Mouse (Mus musculus) CH12.LX (cell line): ENCODE data around the gene Lzts2. TPM values are rescaled to one million over a fixed set of nuclear protein-coding genes. Genes with fewer than 3 reads are reported as not detected.
A peak's percentile ranks its signal among the peaks of the same experiment; 100 is the strongest.

Experiments
- DNase-seq: peaks from one replicate; pipeline ENCODE4 v3.0.0-alpha.2; 2013; ENCODE audit errors: extremely low read depth
- H3K27ac ChIP-seq: 2 replicates; pipeline ENCODE4 v1.5.1; 2012; ENCODE audit warnings: low read depth, mild to moderate bottlenecking, control low read depth, moderate library complexity; ENCODE audit not compliant: insufficient read depth
- H3K27me3 ChIP-seq: replicated peaks from 2 replicates; pipeline ENCODE3; 2012; ENCODE audit warnings: inconsistent platforms
- H3K36me3 ChIP-seq, 2 experiments: replicated peaks in 1 of 2; 2 replicates each; pipeline versions ENCODE3 to v1.6.1; 2012; ENCODE audit warnings: inconsistent platforms in 1 of 2, low read length in 1 of 2, mild to moderate bottlenecking in 1 of 2, mixed read lengths in 1 of 2, moderate library complexity in 1 of 2; ENCODE audit not compliant: control insufficient read depth in 1 of 2, insufficient read depth in 1 of 2
- H3K4me1 ChIP-seq, 2 experiments: 2 replicates each; pipeline ENCODE4 v1.6.1; 2012; ENCODE audit warnings: inconsistent platforms in 1 of 2, moderate library complexity in 1 of 2; ENCODE audit not compliant: insufficient read depth in 2 of 2, control insufficient read depth in 1 of 2
- H3K4me2 ChIP-seq: 2 replicates; pipeline ENCODE4 v1.6.1; 2012; ENCODE audit warnings: low read depth, mild to moderate bottlenecking, control low read depth; ENCODE audit not compliant: poor library complexity, insufficient read depth, severe bottlenecking
- H3K4me3 ChIP-seq, 3 experiments: fragments of 150-350 bp in 1 of 3; sonication (generic) in 1 of 3; replicated peaks in 1 of 3; 2 replicates each; pipeline versions ENCODE3 to v1.5.1; 2011 to 2012; ENCODE audit warnings: low read depth in 2 of 3, low read length in 2 of 3, mild to moderate bottlenecking in 2 of 3, moderate library complexity in 2 of 3, control low read depth in 1 of 3, improper control_type of control experiment in 1 of 3, inconsistent platforms in 1 of 3, mixed read lengths in 1 of 3; ENCODE audit not compliant: poor library complexity in 1 of 3
- H3K79me2 ChIP-seq: replicated peaks from 2 replicates; pipeline ENCODE4 v1.6.1; 2012; ENCODE audit warnings: mild to moderate bottlenecking, moderate library complexity; ENCODE audit not compliant: control insufficient read depth, poor library complexity, insufficient read depth, severe bottlenecking; ENCODE audit errors: extremely low read depth
- H3K9ac ChIP-seq: 2 replicates; pipeline ENCODE4 v1.6.1; 2012; ENCODE audit warnings: low read depth, mild to moderate bottlenecking, control low read depth, moderate library complexity; ENCODE audit not compliant: insufficient read depth
- H3K9me3 ChIP-seq: replicated peaks from 2 replicates; pipeline ENCODE3; 2012; ENCODE audit warnings: low read length, inconsistent platforms, mixed read lengths
- CTCF ChIP-seq, 2 experiments: IDR thresholded peaks in 1 of 2; conservative IDR thresholded peaks in 1 of 2; 2 replicates each; pipeline ENCODE4 v1.5.1; 2011 to 2012; ENCODE audit warnings: low read depth in 2 of 2, low read length in 2 of 2, improper control_type of control experiment in 1 of 2, inconsistent platforms in 1 of 2, mild to moderate bottlenecking in 1 of 2, moderate library complexity in 1 of 2
- ETS1 ChIP-seq: conservative IDR thresholded peaks from 2 replicates; pipeline ENCODE4 v1.6.1; 2012; ENCODE audit warnings: low read depth, mild to moderate bottlenecking, inconsistent platforms, low read length, improper control_type of control experiment, moderate library complexity
- KAT2A ChIP-seq: IDR thresholded peaks from 2 replicates; pipeline ENCODE4 v1.6.1; 2012; ENCODE audit warnings: low read length, improper control_type of control experiment, inconsistent platforms; ENCODE audit not compliant: insufficient replicate concordance
- MAFK ChIP-seq: IDR thresholded peaks from 2 replicates; pipeline ENCODE4 v1.6.1; 2011; ENCODE audit warnings: low read length, improper control_type of control experiment; ENCODE audit not compliant: insufficient replicate concordance
- NRF1 ChIP-seq: IDR thresholded peaks from 2 replicates; pipeline ENCODE4 v1.6.1; 2014; ENCODE audit warnings: low read depth, mild to moderate bottlenecking, inconsistent platforms, low read length, improper control_type of control experiment, moderate library complexity
- POLR2AphosphoS2 ChIP-seq: IDR thresholded peaks from 2 replicates; pipeline ENCODE4 v1.6.1; 2011; ENCODE audit warnings: low read depth, low read length, improper control_type of control experiment
- RAD21 ChIP-seq: IDR thresholded peaks from 2 replicates; pipeline ENCODE4 v1.6.1; 2011; ENCODE audit warnings: low read depth, mild to moderate bottlenecking, low read length, improper control_type of control experiment, moderate library complexity
- RCOR1 ChIP-seq: conservative IDR thresholded peaks from 2 replicates; pipeline ENCODE4 v1.6.1; 2012; ENCODE audit warnings: low read depth, mild to moderate bottlenecking, inconsistent platforms, low read length, improper control_type of control experiment
- SMC3 ChIP-seq: IDR thresholded peaks from 2 replicates; pipeline ENCODE4 v1.6.1; 2011; ENCODE audit warnings: low read depth, low read length, improper control_type of control experiment
- USF1 ChIP-seq: IDR thresholded peaks from 2 replicates; pipeline ENCODE4 v1.6.1; 2014; ENCODE audit warnings: low read depth, mild to moderate bottlenecking, inconsistent platforms, low read length, improper control_type of control experiment
- USF2 ChIP-seq: conservative IDR thresholded peaks from 2 replicates; pipeline ENCODE4 v1.6.1; 2011; ENCODE audit warnings: low read depth, low read length, improper control_type of control experiment
- ZKSCAN1 ChIP-seq: IDR thresholded peaks from 2 replicates; pipeline ENCODE4 v1.6.1; 2012; ENCODE audit warnings: low read depth, inconsistent platforms, low read length, improper control_type of control experiment, borderline replicate concordance
- ZMIZ1 ChIP-seq: IDR thresholded peaks from 2 replicates; pipeline ENCODE4 v1.6.1; 2012; ENCODE audit warnings: low read depth, mild to moderate bottlenecking, inconsistent platforms, low read length, improper control_type of control experiment
- dilution Hi-C: fragments of 300-500 bp; cut with MboI; formaldehyde crosslinking; loops from 2 replicates; pipeline ENCODE4 v1.14.3; 2020; ENCODE audit warnings: low sequenced_read_pairs; ENCODE audit not compliant: extremely low pct_unique_long_range_greater_than_20kb, extremely low pct_ligation_motif_present
- in situ Hi-C: fragments of 300-500 bp; cut with MboI; formaldehyde crosslinking; loops from 3 replicates; pipeline ENCODE4 v1.14.3; 2019; ENCODE audit warnings: low sequenced_read_pairs, low pct_ligation_motif_present, low pct_unique_long_range_greater_than_20kb, mixed read lengths
- polyA plus RNA-seq: library from polyadenylated mRNA; unstranded; fragments of >175 nt; gene quantifications from 2 replicates; pipeline ENCODE4 v1.2.1, GENCODE M21; 2012; ENCODE audit warnings: low read depth; ENCODE audit not compliant: insufficient read length
- total RNA-seq, 2 experiments: library from RNA; depleted of rRNA; stranded (reverse); fragments of 300-350 nt in 1 of 2; fragments of >200 nt in 1 of 2; gene quantifications; 2 replicates each; pipeline ENCODE4 v1.2.3; 2012 to 2014

Lzts2 gene
- total and polyA plus RNA-seq, 3 experiments, result 0.68 to 22.1 (median 2.2) TPM

DNA sequence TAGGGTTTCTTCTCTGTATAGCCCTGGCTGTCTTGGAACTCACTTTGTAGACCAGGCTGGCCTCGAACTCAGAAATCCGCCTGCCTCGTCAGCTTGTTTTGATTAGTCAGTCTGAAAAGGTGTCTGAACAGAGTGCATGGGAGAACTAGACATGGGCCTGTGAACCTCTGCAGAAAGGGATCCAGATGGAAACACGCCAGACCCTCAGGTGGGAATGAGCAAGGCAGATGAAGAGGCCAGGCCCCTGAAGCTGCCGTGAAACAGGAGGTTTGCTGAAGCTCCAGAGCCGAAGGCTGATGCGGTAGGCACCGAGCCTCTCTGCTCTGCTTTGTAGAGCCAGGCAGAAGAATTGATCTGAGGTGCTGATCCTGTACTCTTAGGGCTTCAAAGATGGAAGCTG lies 2.0 kb upstream of the Lzts2 start:
- peaks cover 28 to 58% of the 10 kb centered on the region in 2 experiments for H3K36me3 ChIP-seq
- H3K4me2 ChIP-seq, result no peak overlapping the region
- TF ChIP-seq ETS1 (no peak), CTCF (conservative IDR thresholded peaks at IDR 0.05 in 1 of 2, IDR thresholded peaks at IDR 0.05 in 1 of 2; ENCODE audit: low read depth in 2 of 2, low read length in 2 of 2) (no peak), USF2 (no peak), KAT2A (no peak), RCOR1 (no peak), NRF1 (no peak), ZMIZ1 (no peak), USF1 (no peak), ZKSCAN1 (no peak)
- in situ Hi-C loops (no loop called here), dilution Hi-C loops (no loop called here)
- no peak overlapping the region for H3K4me3 ChIP-seq
- no peak overlapping the region for H3K27ac ChIP-seq
- no peak overlapping the region for H3K9ac ChIP-seq
- peaks cover 25 to 61% of the 10 kb centered on the region in 2 experiments for H3K4me1 ChIP-seq
- no peaks in the 10 kb centered on the region for H3K9me3 ChIP-seq
- no peak for DNase-seq
- peaks cover 12% of the 10 kb centered on the region; the same call in 1 of the 2 replicates for H3K79me2 ChIP-seq
- H3K27me3 ChIP-seq, result peaks cover 5% of the 10 kb centered on the region

DNA sequence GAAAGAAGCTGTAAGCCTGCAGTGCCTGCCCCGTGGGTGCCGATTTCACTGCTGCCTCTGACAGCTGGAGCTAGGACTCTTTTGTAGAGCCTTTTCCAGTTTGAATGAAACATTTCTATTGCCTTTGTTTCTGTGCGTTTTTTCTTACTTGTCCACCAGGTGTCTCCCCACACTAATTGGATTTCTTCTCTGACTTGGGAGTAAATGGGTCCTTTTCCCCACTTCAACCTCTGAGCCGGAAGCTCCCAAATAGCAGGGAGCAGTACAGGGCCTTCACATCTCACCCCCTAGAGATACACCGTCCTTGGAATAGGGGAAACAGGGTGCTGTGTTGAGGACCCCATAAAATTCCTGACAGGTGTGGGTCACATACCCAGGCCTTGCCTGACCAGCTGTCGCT lies 1.6 kb upstream of the Lzts2 start:
- TF ChIP-seq CTCF (conservative IDR thresholded peaks at IDR 0.05 in 1 of 2, IDR thresholded peaks at IDR 0.05 in 1 of 2; ENCODE audit: low read depth in 2 of 2, low read length in 2 of 2), result peak; percentile 5 to 76; a peak in 3 of 4 replicates
- peak; percentile 70 for TF ChIP-seq SMC3
- no peak for TF ChIP-seq MAFK
- peak; percentile 62 for TF ChIP-seq RAD21
- no peak overlapping the region for H3K4me3 ChIP-seq
- peaks cover 8% of the 10 kb centered on the region; the same call in 1 of the 2 replicates for H3K79me2 ChIP-seq
- no peak overlapping the region for H3K27ac ChIP-seq
- H3K9me3 ChIP-seq, result no peaks in the 10 kb centered on the region
- no peak overlapping the region for H3K9ac ChIP-seq
- H3K27me3 ChIP-seq, result peaks cover 8% of the 10 kb centered on the region
- dilution Hi-C loops, result no loop called here
- DNase-seq, result no peak
- no peak overlapping the region for H3K4me2 ChIP-seq
- H3K36me3 ChIP-seq, result peaks cover 28 to 54% of the 10 kb centered on the region in 2 experiments
- in situ Hi-C loops, result no loop called here
- H3K4me1 ChIP-seq, result peaks cover 21 to 59% of the 10 kb centered on the region in 2 experiments

DNA sequence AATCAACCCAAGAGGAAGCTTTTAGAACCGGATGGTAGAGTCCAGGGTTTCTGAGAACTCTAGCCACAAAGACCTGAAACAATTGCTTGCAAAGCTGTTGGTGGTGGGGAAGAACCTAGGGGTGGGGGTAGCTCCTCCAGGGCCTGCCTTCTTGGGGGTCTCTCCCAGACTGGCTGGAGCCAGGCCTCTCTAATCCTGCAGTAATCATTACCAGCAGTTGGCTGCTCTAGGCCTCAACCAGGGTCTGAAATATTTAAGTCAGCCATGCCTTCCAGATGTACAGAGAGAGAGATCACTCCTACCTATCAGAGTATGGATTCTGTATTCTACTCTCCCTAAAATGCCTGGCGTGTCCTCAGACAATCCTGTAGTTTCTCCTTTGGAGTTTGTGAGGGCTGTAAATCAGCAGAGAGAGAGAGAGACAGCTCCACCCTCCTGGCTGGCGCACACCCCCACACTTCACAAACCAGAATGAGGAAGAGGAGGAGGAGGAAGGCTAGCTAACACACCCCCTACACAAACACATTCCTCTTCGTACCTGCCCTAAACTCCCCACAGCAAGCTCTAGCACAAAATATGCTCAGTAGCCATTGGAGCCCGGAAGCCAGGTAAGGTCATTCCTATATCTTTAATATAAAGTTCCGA lies 511 bp upstream of the Lzts2 start:
- no peak overlapping the region for H3K9ac ChIP-seq
- peaks cover 16% of the 10 kb centered on the region for H3K27me3 ChIP-seq
- no peak for DNase-seq
- H3K27ac ChIP-seq, result no peak overlapping the region
- no peaks in the 10 kb centered on the region for H3K9me3 ChIP-seq
- no peak overlapping the region for H3K4me3 ChIP-seq
- H3K79me2 ChIP-seq, result no peaks in the 10 kb centered on the region
- in situ Hi-C loops (no loop called here), dilution Hi-C loops (no loop called here)
- H3K4me1 ChIP-seq, result peaks cover 15 to 48% of the 10 kb centered on the region in 2 experiments
- TF ChIP-seq RCOR1 (no peak), POLR2AphosphoS2 (0 out of 2 replicates have a peak, but pooled peaks have one; percentile 81), USF2 (no peak)
- H3K36me3 ChIP-seq, result peaks cover 22 to 44% of the 10 kb centered on the region in 2 experiments
- H3K4me2 ChIP-seq, result no peak overlapping the region
